Mouse (Mus musculus): Measurements from ENCODE around the gene Ace.

DNA sequence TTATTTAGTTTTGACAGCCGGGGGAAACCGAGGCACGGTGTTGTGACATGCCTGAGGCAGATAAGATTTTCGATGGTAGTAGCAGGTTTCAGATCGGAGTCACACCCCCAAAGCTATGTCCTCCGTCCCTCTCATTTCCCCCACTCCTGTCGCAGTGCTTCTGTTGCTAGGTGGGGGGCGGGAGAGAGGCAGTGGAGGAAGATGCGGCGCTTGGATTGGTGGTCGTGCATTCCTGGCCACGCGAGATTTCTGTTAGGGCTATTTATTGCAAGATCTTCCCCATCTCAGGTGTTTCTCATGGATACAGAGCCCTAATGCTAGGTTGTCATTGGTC is 69.6 kb downstream of the Ace start:
- TF ChIP-seq POLR2A (IDR thresholded peaks at IDR 0.05; ENCODE audit: low read depth, low read length) = no peak
- TF ChIP-seq CTCF (IDR thresholded peaks at IDR 0.05; ENCODE audit: extremely low read depth, insufficient read length, insufficient replicate concordance, low read depth, low read length) = no peak
